8 mouse cellular contexts compared by ENCODE assay signal in the genomic region with DNA sequence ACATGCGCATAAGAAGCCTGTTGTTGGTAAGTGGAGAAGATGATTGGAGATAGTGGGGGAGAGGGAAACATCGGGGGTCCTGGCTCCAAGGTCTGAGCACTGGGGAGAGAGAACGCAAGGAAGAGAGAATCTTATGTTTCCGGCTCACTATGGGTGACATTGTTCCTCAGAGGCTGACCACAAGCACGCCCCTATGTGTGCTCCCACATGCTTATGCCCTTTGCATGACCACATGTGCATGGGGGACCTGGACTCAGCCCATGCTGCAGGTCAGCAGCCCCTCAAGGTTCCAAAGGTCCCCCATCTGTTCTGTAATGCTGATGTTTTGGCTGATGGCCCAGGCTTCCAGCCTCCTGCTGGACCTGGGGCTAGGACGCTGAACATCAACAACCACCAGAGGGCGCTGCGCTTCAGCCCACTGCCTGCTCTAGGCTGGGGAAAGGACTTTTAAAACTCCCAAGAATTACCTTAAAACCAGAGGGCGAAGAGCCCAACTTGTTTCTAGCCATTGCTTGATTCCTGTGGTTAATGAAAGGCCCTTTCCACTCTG.
DNase-seq lines count a peak whose midpoint lies in the region; ATAC-seq and TF ChIP-seq lines count a peak whose summit lies in the region.

No protein-coding gene starts in this region.

- H3K36me3 ChIP-seq in kidney, embryonic 16.5 days (ENCODE audit: insufficient read depth, low read length) = no peaks in the 10 kb centered on the region

- peak; percentile 69 for DNase-seq in 3T3-L1 (ENCODE audit: low read depth, low spot score)
- peak; percentile 68 to 74 for DNase-seq in adrenal gland, adult 18-20 months (ENCODE audit: low spot score in 2 of 2)
- peak; percentile 59 for DNase-seq in embryo, embryonic 9.5 days (ENCODE audit: extremely low spot score)
- DNase-seq in heart, adult 8-10 months (ENCODE audit: low spot score) = peak; percentile 23
- DNase-seq in lung, adult 2 months = peak; percentile 56
- peak; percentile 77 for DNase-seq in ovary, postnatal 14 days (ENCODE audit: low spot score)
- peak; percentile 37 to 68 for DNase-seq in urinary bladder, postnatal 36 days (ENCODE audit: low spot score in 2 of 2)

- no peak for TF ChIP-seq POLR2A in lung, adult 2 months (IDR thresholded peaks at IDR 0.05; ENCODE audit: borderline replicate concordance, extremely low read depth, low read depth, low read length)

- 0 out of 2 replicates have a peak, but pooled peaks cover 3% of the 10 kb centered on the region for H3K4me1 ChIP-seq in kidney, embryonic 16.5 days (ENCODE audit: insufficient read depth, low read length)
- H3K4me1 ChIP-seq in lung, adult 2 months (ENCODE audit: control insufficient read depth, insufficient read depth, low read length) = no peaks in the 10 kb centered on the region

- WGBS in kidney, embryonic 16.5 days = 46% methylated on average over 9 of the region's 9 CpGs
- 46% methylated on average over 9 of the region's 9 CpGs for WGBS in lung, adult 2 months

- no peak overlapping the region for H3K4me3 ChIP-seq in kidney, embryonic 16.5 days (ENCODE audit: low read length)
- H3K4me3 ChIP-seq in lung, adult 2 months (replicated peaks; ENCODE audit: extremely low read depth, low read depth, low read length) = no peak overlapping the region

- H3K27ac ChIP-seq in kidney, embryonic 16.5 days (ENCODE audit: low read length) = no peak overlapping the region

- peak; percentile 88 for ATAC-seq in kidney, embryonic 16.5 days (ENCODE audit: low FRiP score, low TSS enrichment)

- H3K27me3 ChIP-seq in kidney, embryonic 16.5 days (ENCODE audit: insufficient read depth, low read length) = no peaks in the 10 kb centered on the region

- H3K9me3 ChIP-seq in kidney, embryonic 16.5 days (ENCODE audit: low read length) = no peaks in the 10 kb centered on the region

- H3K9ac ChIP-seq in kidney, embryonic 16.5 days (replicated peaks; ENCODE audit: low read length) = peak overlapping the region; percentile 2; the same call in 1 of the 2 replicates

- peak; percentile 70 for TF ChIP-seq CTCF in lung, adult 2 months (IDR thresholded peaks at IDR 0.05; ENCODE audit: insufficient read depth, low read length)

- H3K4me2 ChIP-seq in kidney, embryonic 16.5 days (replicated peaks; ENCODE audit: low read depth, low read length) = no peak overlapping the region

Comparison
In these comparisons a context has a peak if more than half of its experiments do, and no peak if none do; other contexts are left out.
1. DNase-seq: peak in every context shown above with its lines; median percentile 77 in ovary, postnatal 14 days; 71 in adrenal gland, adult 18-20 months; 69 in 3T3-L1; 59 in embryo, embryonic 9.5 days; 56 in lung, adult 2 months; 52 in urinary bladder, postnatal 36 days; 23 in heart, adult 8-10 months.